Mouse (Mus musculus): Measurements from ENCODE around the gene Tnni2.

Tnni2 gene

DNA sequence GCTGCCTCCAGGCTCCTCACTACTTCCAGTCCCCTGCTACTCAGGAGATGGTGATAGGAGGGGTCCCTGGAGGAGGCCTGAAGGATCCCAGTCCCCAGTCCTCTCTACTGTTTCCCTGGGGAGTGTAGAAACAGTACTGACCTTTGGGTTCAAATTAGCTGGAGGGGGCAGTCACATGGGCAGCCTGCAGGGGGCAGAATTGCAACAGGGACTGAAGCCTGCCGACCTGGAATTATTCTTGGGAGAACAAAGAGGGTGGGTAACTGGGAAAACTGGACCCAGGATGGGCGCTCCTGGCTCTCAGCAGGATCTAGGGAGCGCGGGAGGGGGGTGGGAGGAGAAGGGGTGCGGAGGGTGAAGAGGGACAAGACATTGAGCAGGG, 39.6 kb downstream of the Tnni2 start:
- DNase-seq (ENCODE audit: low read depth in 1 of 2, low spot score in 2 of 2): no peak

DNA sequence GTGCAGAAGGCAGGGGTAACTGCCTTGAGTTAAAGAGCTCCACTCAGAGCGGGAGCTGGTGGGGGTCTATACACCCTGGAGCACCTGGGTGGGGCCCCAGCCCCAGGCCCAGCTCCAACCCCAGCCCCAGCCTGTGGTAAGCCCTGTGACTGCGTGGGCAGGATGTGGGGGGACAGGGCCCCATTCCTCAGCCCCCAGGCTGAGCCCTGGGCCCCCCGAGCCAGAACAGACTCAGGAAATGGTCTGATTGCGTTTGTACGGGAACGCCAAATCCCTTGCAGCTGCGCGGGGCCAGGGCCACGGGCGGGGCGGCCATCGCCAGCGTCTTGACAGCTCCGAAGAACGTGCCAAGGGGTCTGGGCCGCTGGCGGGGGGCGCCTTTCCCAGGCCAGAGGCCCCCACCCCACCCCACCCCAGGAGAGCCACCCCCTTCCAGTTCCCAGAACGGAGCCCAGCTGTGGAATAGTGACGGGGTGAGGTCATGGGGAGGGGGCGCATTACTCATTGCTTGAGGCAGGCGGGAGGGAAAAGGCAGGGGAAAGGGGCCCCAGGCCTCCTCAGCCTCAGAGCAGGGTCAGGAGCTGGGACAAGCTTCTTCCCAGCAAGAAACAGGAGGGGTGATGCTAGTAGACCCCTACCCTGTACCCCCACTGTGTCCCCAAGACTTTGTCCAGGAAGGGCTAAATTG, 40.1 kb downstream of the Tnni2 start:
- DNase-seq (ENCODE audit: low read depth in 1 of 2, low spot score in 2 of 2): no peak

DNA sequence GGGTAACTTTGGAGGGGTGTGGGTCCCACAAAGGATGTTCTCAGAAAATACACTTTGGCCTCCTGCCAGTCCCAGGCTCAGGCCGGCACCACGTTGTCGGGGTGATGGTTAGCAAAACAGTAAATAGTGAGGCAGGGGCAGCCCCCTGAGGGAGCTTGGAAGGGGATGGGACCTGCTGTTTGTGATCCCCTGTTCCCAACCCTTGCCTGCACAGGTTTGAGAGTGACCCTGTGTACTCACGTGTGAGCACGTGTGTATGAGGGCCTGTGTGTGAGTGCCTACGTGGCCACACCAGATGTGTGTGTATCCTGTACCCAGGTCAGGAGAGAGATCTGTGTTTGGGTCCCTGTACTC, 40.6 kb downstream of the Tnni2 start:
- no peak for DNase-seq (ENCODE audit: low read depth in 1 of 2, low spot score in 2 of 2)

DNA sequence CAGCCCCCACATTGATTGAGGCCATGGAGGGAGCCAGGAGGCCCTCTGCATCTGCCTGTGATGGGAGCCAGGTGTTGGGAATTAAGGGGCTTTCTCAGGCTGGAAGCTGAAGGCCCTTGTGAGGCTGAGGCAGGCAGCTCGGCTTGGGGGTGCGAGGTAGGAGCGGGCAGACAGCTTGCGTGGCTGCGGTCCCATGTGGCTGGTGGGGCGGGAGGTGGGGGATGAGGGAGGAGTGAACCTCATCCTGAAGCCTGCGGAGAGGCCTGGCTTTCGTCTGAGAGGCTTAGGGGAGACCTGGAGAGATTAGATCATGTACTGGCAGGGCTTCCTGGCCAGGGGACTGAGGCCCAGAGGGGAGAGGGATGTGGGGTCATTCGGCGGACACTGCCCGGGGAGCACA, 41.5 kb downstream of the Tnni2 start:
- no peak for DNase-seq (ENCODE audit: low read depth in 1 of 2, low spot score in 2 of 2)

DNA sequence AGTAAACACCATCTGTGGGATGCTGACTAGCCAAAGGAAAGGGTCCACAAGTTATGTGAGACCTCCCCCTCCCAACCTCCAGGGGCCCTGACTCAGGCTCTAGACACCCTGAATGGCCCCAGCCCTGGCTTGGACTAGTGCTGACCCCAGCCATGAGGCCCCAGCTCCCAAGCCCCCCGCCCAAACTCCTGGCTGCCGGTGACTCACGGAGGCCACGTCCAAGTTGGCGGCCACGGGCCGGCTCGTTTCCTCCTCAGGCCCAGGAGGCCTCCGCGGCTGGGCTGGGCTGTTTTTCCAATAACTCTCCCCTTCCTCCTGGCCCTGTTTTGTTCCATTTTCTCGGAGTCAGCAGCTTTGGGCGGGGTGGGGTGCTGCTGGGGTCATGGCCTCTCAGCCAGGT, 43.2 kb downstream of the Tnni2 start:
- no peak for DNase-seq (ENCODE audit: low read depth in 1 of 2, low spot score in 2 of 2)

DNA sequence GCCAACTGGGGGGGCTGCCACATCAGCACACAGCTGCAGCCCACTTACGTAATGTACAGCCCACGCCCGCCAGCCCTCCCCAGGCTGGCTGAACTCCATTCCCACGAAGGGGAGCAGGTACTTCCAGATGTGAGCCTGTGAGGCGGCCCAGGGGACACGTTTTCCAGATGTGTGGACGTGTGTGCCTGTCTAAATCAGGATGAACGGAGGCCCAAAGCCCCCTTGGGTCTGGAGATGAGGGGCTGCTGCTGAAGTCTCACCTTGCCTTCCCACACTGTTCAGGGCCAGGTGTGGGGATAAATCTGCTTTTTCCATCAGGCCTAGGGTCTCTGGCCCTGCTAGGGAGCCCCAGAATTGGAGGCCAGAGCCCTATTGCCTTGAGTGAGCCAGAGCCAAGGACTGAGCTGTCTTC, 45.1 kb downstream of the Tnni2 start:
- DNase-seq (ENCODE audit: low read depth in 1 of 2, low spot score in 2 of 2): no peak

DNA sequence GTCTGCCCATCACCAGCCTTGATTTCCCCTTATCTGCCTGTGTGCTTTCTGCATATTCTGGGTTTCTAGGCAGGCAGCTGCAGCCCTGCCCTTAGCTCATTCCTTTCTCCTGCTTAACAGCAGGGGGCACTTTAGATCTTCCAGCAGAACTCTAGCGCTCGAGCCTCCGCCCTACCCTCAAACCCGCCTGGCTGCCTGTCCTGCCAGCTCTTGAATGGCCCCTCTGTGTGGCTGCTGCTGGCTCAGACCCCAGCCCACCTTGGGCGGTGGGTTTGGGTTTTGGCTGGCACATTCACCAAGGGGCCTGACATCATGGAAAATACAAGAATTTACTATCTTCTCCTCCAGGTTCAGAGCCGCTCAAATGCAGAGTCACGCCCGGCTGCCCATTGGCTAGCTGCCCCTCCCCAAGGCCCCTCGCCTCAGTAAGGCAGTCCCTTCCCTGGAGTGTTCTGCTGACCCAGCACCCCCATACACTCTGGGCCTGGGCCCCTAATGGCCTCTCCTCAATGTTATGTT, 45.8 kb downstream of the Tnni2 start:
- DNase-seq (ENCODE audit: low read depth in 1 of 2, low spot score in 2 of 2): no peak

DNA sequence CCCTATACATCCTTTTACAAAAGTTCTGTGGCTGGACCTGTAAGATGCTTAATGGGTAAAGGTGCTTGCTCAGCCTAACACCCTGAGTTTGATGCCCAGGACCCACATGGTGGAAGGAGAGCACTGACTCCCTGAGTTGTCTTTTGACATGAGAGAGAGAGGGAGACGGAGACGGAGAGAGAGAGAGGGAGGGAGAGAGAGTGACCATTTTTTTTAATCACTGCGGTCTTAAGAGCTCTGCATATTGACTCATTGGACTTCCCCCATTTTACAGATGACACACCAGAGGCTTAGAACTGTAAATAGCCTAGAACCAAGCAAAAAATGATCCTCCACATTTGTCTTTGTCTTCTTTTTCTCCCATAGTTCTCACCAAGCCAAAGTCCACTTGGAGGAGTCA, 46.4 kb downstream of the Tnni2 start:
- no peak for DNase-seq (ENCODE audit: low read depth in 1 of 2, low spot score in 2 of 2)

DNA sequence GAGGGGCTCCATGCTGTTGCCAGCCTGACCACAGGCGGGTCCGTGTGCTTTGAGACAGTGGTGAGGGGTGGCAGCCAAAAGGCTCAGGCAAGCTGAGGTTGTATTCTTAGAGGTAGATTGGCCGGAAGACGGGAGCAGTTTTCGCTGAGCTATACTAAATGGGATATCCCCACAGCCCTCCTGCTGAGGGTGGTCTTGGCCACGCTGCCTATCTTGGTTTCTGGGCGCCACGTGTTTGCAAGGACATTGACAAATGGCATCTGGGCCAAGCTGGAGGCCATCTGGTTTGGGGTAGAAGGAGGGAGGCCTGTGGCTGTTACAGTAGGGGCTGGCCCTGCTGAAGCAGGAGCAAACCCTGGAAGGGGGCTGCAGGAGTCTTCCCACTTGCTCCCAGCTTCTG, 51.9 kb downstream of the Tnni2 start:
- DNase-seq (ENCODE audit: low read depth in 1 of 2, low spot score in 2 of 2): no peak

Data from monocyte, adult 2 months (primary cell).